Mouse (Mus musculus): ENCODE measurements around the gene Muc13.

GRCm38 (mm10) chr16:33863208-33863751 lies 69.4 kb downstream of the Muc13 start:
- TF ChIP-seq NANOG (IDR thresholded peaks at IDR 0.05; ENCODE audit: borderline replicate concordance, low read length) (no peak), CTCF (conservative IDR thresholded peaks at IDR 0.05; ENCODE audit: low read length) (no peak)

Data from E14TG2a.4 (cell line).